Mouse (Mus musculus): ENCODE results near the gene Triobp. TPM values are rescaled to one million over a fixed set of nuclear protein-coding genes. Genes with fewer than 3 reads are reported as not detected.

The Triobp gene
- polyA plus RNA-seq, 1 experiment from 2014 or later = 29.3 TPM

DNA sequence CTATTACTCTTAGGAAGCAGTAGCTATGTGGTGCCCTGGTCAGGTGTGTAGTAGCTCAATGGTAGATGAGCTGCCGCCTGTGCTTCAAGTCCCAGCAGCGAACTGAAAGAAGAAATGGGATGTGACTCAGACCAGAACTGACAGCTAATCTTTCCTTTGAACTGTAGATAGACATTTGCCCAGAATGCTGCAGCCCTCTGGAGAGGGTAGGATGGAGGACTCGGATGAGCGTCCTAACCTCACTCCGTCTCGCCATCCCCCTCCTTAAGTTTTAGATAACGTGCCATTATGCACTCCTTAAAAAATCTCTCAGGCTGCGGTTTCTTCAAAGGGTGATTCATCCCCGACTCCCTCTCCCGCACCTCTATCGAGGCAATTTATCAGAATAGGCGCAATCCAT, 27.6 kb upstream of the Triobp start:
- no peaks in the 10 kb centered on the region for H3K27me3 ChIP-seq (replicated peaks; ENCODE audit: control insufficient read depth, insufficient read depth, low read length)
- H3K27ac ChIP-seq (ENCODE audit: low read depth, low read length) = no peak overlapping the region; the same call in 1 of the 2 replicates
- DNase-seq (ENCODE audit: low spot score) (no peak), ATAC-seq (no peak)
- H3K4me1 ChIP-seq (ENCODE audit: control insufficient read depth, insufficient read depth, low read length) = peaks cover 16% of the 10 kb centered on the region
- H3K4me2 ChIP-seq (ENCODE audit: low read length) = no peak overlapping the region
- no peak overlapping the region for H3K9ac ChIP-seq (ENCODE audit: low read length)
- H3K36me3 ChIP-seq (ENCODE audit: control insufficient read depth, insufficient read depth, low read length) = peaks cover 22% of the 10 kb centered on the region
- H3K4me3 ChIP-seq (ENCODE audit: low read depth, low read length) = no peak overlapping the region
- WGBS = 87% methylated on average over 12 of the region's 12 CpGs
- no peaks in the 10 kb centered on the region for H3K9me3 ChIP-seq (replicated peaks; ENCODE audit: control insufficient read depth, low read length)

GRCm38 (mm10) chr15:78922700-78923099, 24.8 kb upstream of the Triobp start:
- Histone ChIP-seq H3K9ac (ENCODE audit: low read length) (no peak overlapping the region), H3K27me3 (replicated peaks; ENCODE audit: control insufficient read depth, insufficient read depth, low read length) (no peaks in the 10 kb centered on the region), H3K4me1 (ENCODE audit: control insufficient read depth, insufficient read depth, low read length) (peaks cover 13% of the 10 kb centered on the region), H3K9me3 (replicated peaks; ENCODE audit: control insufficient read depth, low read length) (no peaks in the 10 kb centered on the region), H3K4me3 (ENCODE audit: low read depth, low read length) (no peak overlapping the region), H3K36me3 (ENCODE audit: control insufficient read depth, insufficient read depth, low read length) (peaks cover 17% of the 10 kb centered on the region), H3K4me2 (ENCODE audit: low read length) (no peak overlapping the region), H3K27ac (ENCODE audit: low read depth, low read length) (no peak overlapping the region)
- ATAC-seq (no peak), DNase-seq (ENCODE audit: low spot score) (no peak)
- 88% methylated on average over 7 of the region's 7 CpGs for WGBS

DNA sequence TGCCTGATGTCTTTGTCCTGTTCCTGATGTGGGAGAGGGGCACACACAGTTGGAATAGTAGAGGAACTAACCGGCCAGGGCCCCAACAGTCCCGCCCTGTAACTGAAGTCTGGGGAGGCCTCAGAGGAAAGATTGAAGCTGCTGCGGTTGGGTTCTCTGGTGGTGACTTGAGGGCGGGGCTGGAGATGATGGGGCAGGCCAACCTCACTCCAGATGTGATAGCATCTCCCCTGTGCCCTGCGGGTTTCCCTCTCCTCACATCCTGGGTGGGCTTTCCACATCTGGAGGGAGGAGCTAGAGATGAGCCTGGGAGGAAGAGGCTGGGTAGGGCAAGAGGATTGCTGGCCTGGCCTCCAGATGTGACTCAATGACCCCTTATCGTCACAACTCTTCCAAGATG, 23.9 kb upstream of the Triobp start:
- no peaks in the 10 kb centered on the region for H3K9me3 ChIP-seq (replicated peaks; ENCODE audit: control insufficient read depth, low read length)
- DNase-seq (ENCODE audit: low spot score) (no peak), ATAC-seq (no peak)
- H3K4me2 ChIP-seq (ENCODE audit: low read length) = no peak overlapping the region
- H3K4me1 ChIP-seq (ENCODE audit: control insufficient read depth, insufficient read depth, low read length) = peaks cover 17% of the 10 kb centered on the region
- H3K4me3 ChIP-seq (ENCODE audit: low read depth, low read length) = no peak overlapping the region
- no peak overlapping the region for H3K27ac ChIP-seq (ENCODE audit: low read depth, low read length)
- H3K36me3 ChIP-seq (ENCODE audit: control insufficient read depth, insufficient read depth, low read length) = peaks cover 10% of the 10 kb centered on the region
- no peak overlapping the region for H3K9ac ChIP-seq (ENCODE audit: low read length)
- 76% methylated on average over 6 of the region's 6 CpGs for WGBS
- H3K27me3 ChIP-seq (replicated peaks; ENCODE audit: control insufficient read depth, insufficient read depth, low read length) = no peaks in the 10 kb centered on the region

GRCm38 (mm10) chr15:78925129-78925528, 22.4 kb upstream of the Triobp start:
- no peaks in the 10 kb centered on the region for H3K9me3 ChIP-seq (replicated peaks; ENCODE audit: control insufficient read depth, low read length)
- H3K4me2 ChIP-seq (ENCODE audit: low read length) = no peak overlapping the region
- ATAC-seq (no peak), DNase-seq (ENCODE audit: low spot score) (no peak)
- H3K36me3 ChIP-seq (ENCODE audit: control insufficient read depth, insufficient read depth, low read length) = no peaks in the 10 kb centered on the region
- no peak overlapping the region for H3K4me3 ChIP-seq (ENCODE audit: low read depth, low read length)
- WGBS = 50% methylated on average over 8 of the region's 8 CpGs
- H3K4me1 ChIP-seq (ENCODE audit: control insufficient read depth, insufficient read depth, low read length) = peaks cover 17% of the 10 kb centered on the region
- H3K9ac ChIP-seq (ENCODE audit: low read length) = no peak overlapping the region
- no peaks in the 10 kb centered on the region for H3K27me3 ChIP-seq (replicated peaks; ENCODE audit: control insufficient read depth, insufficient read depth, low read length)
- H3K27ac ChIP-seq (ENCODE audit: low read depth, low read length) = no peak overlapping the region

- peak within 1 kb of the TSS; percentile 35; the same call in 1 of the 2 replicates for H3K9ac ChIP-seq (ENCODE audit: low read length)
These were observed 21.3 kb upstream of the Triobp start, which contains the start of gene Lgals1 for GRCm38 (mm10) chr15:78926021-78926919. Gene Lgals1 (plus strand): TSS chr15:78926725.

DNA sequence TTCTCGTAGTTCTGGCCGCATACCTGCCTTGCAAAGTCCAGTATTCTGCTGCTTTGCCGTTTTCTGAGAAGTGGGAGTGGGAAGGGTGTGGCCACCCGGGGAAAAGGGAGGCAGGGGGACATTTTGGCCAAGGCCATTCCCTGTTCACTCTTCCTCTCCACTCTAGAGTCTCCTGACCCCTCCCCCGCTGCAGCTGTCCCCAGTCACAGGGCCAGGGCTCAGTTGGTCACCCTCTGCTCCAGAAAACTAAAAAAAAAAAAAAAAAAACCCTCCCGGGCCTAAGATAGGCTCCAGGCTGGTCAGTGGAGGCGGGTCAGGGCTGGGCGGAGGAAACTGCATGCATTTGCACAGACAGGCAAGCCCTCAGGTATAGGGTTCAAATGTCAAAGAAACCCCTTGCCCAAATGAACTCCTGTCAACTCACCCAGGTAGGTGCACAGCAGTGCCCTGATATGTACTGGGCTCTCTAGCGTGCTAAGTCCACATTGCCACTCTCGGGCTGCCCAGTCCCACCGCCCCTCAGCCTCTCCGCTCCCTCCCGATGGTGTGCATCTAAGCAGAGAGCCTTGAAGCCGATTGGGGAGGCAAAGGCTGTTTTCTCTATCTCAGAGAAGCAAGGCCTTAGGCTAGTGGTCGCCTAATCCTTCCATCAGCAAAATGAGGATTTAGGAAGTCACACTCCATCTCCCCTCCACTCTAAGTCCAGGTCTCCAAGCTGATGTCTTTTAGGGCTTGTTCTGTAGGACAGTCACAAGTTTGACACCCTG, 20.3 kb upstream of the Triobp start:
- Histone ChIP-seq H3K4me3 (ENCODE audit: low read depth, low read length) (peak overlapping the region; percentile 24), H3K36me3 (ENCODE audit: control insufficient read depth, insufficient read depth, low read length) (no peaks in the 10 kb centered on the region), H3K27me3 (replicated peaks; ENCODE audit: control insufficient read depth, insufficient read depth, low read length) (no peaks in the 10 kb centered on the region), H3K9ac (ENCODE audit: low read length) (peak overlapping the region; percentile 43; the same call in 1 of the 2 replicates), H3K4me1 (ENCODE audit: control insufficient read depth, insufficient read depth, low read length) (peaks cover 17% of the 10 kb centered on the region), H3K9me3 (replicated peaks; ENCODE audit: control insufficient read depth, low read length) (no peaks in the 10 kb centered on the region), H3K27ac (ENCODE audit: low read depth, low read length) (no peak overlapping the region), H3K4me2 (ENCODE audit: low read length) (peak overlapping the region; percentile 62)
- ATAC-seq = no peak
- 23% methylated on average over 15 of the region's 15 CpGs for WGBS
- no peak for DNase-seq (ENCODE audit: low spot score)

More at GRCm38 (mm10) chr15:78926021-78926919, 21.3 kb upstream of the Triobp start, which contains the start of gene Lgals1:
- Histone ChIP-seq H3K27ac (ENCODE audit: low read depth, low read length) (peak within 1 kb of the TSS; percentile 48; the same call in 1 of the 2 replicates), H3K4me2 (ENCODE audit: low read length) (peak within 1 kb of the TSS; percentile 62), H3K9me3 (replicated peaks; ENCODE audit: control insufficient read depth, low read length) (no peaks in the 10 kb centered on the region), H3K4me1 (ENCODE audit: control insufficient read depth, insufficient read depth, low read length) (peaks cover 17% of the 10 kb centered on the region), H3K36me3 (ENCODE audit: control insufficient read depth, insufficient read depth, low read length) (no peaks in the 10 kb centered on the region), H3K4me3 (ENCODE audit: low read depth, low read length) (peak within 1 kb of the TSS; percentile 24; the same call in 1 of the 2 replicates), H3K27me3 (replicated peaks; ENCODE audit: control insufficient read depth, insufficient read depth, low read length) (no peaks in the 10 kb centered on the region)
- DNase-seq (ENCODE audit: low spot score) (peak; percentile 70), ATAC-seq (peak; percentile 51)
- 7% methylated on average over 20 of the region's 20 CpGs for WGBS

- peak overlapping the region; percentile 62 for H3K4me2 ChIP-seq (ENCODE audit: low read length)
- no peak overlapping the region for H3K27ac ChIP-seq (ENCODE audit: low read depth, low read length)
- WGBS = under 1% methylated on average over 33 of the region's 35 CpGs
- DNase-seq (ENCODE audit: low spot score) (peak; percentile 77), ATAC-seq (peak; percentile 65)
- no peaks in the 10 kb centered on the region for H3K9me3 ChIP-seq (replicated peaks; ENCODE audit: control insufficient read depth, low read length)
- H3K36me3 ChIP-seq (ENCODE audit: control insufficient read depth, insufficient read depth, low read length) = no peaks in the 10 kb centered on the region
- no peaks in the 10 kb centered on the region for H3K27me3 ChIP-seq (replicated peaks; ENCODE audit: control insufficient read depth, insufficient read depth, low read length)
- peak overlapping the region; percentile 43; the same call in 1 of the 2 replicates for H3K9ac ChIP-seq (ENCODE audit: low read length)
- H3K4me1 ChIP-seq (ENCODE audit: control insufficient read depth, insufficient read depth, low read length) = peaks cover 17% of the 10 kb centered on the region
- peak overlapping the region; percentile 24 for H3K4me3 ChIP-seq (ENCODE audit: low read depth, low read length)
These were observed 19.6 kb upstream of the Triobp start for GRCm38 (mm10) chr15:78927788-78928457.

- H3K9ac ChIP-seq (ENCODE audit: low read length) = no peak overlapping the region
- H3K4me1 ChIP-seq (ENCODE audit: control insufficient read depth, insufficient read depth, low read length) = peaks cover 17% of the 10 kb centered on the region
- no peaks in the 10 kb centered on the region for H3K27me3 ChIP-seq (replicated peaks; ENCODE audit: control insufficient read depth, insufficient read depth, low read length)
- peak overlapping the region; percentile 62 for H3K4me2 ChIP-seq (ENCODE audit: low read length)
- no peak overlapping the region for H3K27ac ChIP-seq (ENCODE audit: low read depth, low read length)
- no peaks in the 10 kb centered on the region for H3K9me3 ChIP-seq (replicated peaks; ENCODE audit: control insufficient read depth, low read length)
- H3K36me3 ChIP-seq (ENCODE audit: control insufficient read depth, insufficient read depth, low read length) = no peaks in the 10 kb centered on the region
- ATAC-seq (peak; percentile 7), DNase-seq (ENCODE audit: low spot score) (no peak)
- 52% methylated on average over 7 of the region's 8 CpGs for WGBS
- no peak overlapping the region for H3K4me3 ChIP-seq (ENCODE audit: low read depth, low read length)
These were observed 19.0 kb upstream of the Triobp start for GRCm38 (mm10) chr15:78928539-78928938.

Measured in forebrain, embryonic 14.5 days (tissue).